ENCODE assay signal across 12 mouse cellular contexts in genomic region chr8:13562118-13562517, GRCm38 (mm10). TPM values are rescaled to one million over a fixed set of nuclear protein-coding genes. Genes with fewer than 3 reads are reported as not detected.
DNase-seq lines count a peak whose midpoint lies in the region; ATAC-seq and TF ChIP-seq lines count a peak whose summit lies in the region.
"Had no signal": no experiment of that assay in that cellular context is flagged by ENCODE, and none has a peak within 500 bp of the region (broad histone marks: within the 10 kb centered on the region; RNA-seq: fewer than 3 reads in every experiment).

Gene 1700029H14Rik (minus strand): TSS chr8:13562461.

- WGBS in kidney, adult 2 months: 29% methylated on average over 13 of the region's 13 CpGs
- WGBS in heart, embryonic 16.5 days: 28% methylated on average over 13 of the region's 13 CpGs

- no peaks in the 10 kb centered on the region for H3K9me3 ChIP-seq in heart, embryonic 16.5 days (replicated peaks; ENCODE audit: control insufficient read depth, low read length)
- H3K9me3 ChIP-seq: neural tube, embryonic 13.5 days had no signal

- H3K4me2 ChIP-seq in heart, embryonic 16.5 days (ENCODE audit: low read depth, low read length): no peak within 1 kb of the TSS
- H3K4me2 ChIP-seq: neural tube, embryonic 13.5 days had no signal

- no peaks in the 10 kb centered on the region for H3K4me1 ChIP-seq in kidney, adult 2 months (ENCODE audit: control insufficient read depth, insufficient read depth, low read length)
- no peaks in the 10 kb centered on the region for H3K4me1 ChIP-seq in heart, embryonic 16.5 days (ENCODE audit: control insufficient read depth, insufficient read depth, low read length)
- H3K4me1 ChIP-seq: neural tube, embryonic 13.5 days had no signal

- peak; percentile 26 for ATAC-seq in activated CD4-positive, CD25-positive, alpha-beta regulatory T cell, adult 4 months
- 0 out of 2 replicates have a peak, but pooled peaks have one; percentile 10 for ATAC-seq in heart, embryonic 16.5 days (replicated peaks; ENCODE audit: extremely low read depth, insufficient read depth, low FRiP score)

- TF ChIP-seq CTCF in kidney, adult 2 months (conservative IDR thresholded peaks at IDR 0.05; ENCODE audit: insufficient read depth, insufficient read length, low read depth, low read length): no peak

- no peaks in the 10 kb centered on the region for H3K36me3 ChIP-seq in kidney, adult 2 months (ENCODE audit: control insufficient read depth, insufficient read depth, low read length)
- H3K36me3 ChIP-seq in heart, embryonic 16.5 days (ENCODE audit: control insufficient read depth, insufficient read depth): no peaks in the 10 kb centered on the region
- H3K36me3 ChIP-seq: neural tube, embryonic 13.5 days had no signal

- no peak within 1 kb of the TSS for H3K27ac ChIP-seq in kidney, adult 2 months (ENCODE audit: insufficient read depth, low read depth, low read length)
- no peak within 1 kb of the TSS for H3K27ac ChIP-seq in heart, embryonic 16.5 days (ENCODE audit: low read length)
- H3K27ac ChIP-seq: neural tube, embryonic 13.5 days had no signal

- no peak within 1 kb of the TSS for H3K4me3 ChIP-seq in kidney, adult 2 months (ENCODE audit: insufficient read depth, low read depth, low read length)
- no peak within 1 kb of the TSS for H3K4me3 ChIP-seq in heart, embryonic 16.5 days (ENCODE audit: low read length)
- H3K4me3 ChIP-seq: neural tube, embryonic 13.5 days had no signal

- DNase-seq in kidney, adult 2 months: peak; percentile 49
- no peak for DNase-seq in kidney, adult 9 months
- DNase-seq in lung, postnatal 14 days: peak; percentile 24
- DNase-seq in layer of hippocampus, adult 18-20 months (ENCODE audit: low spot score in 2 of 2): no peak
- DNase-seq in cerebellum, adult 9-10 months: no peak
- DNase-seq in right cerebral cortex, postnatal 25 days: no peak

- no peak within 1 kb of the TSS for H3K9ac ChIP-seq in heart, embryonic 16.5 days (ENCODE audit: low read length)
- H3K9ac ChIP-seq: neural tube, embryonic 13.5 days had no signal

- H3K27me3 ChIP-seq in kidney, adult 2 months (replicated peaks; ENCODE audit: control insufficient read depth, insufficient read depth, low read length): no peaks in the 10 kb centered on the region
- H3K27me3 ChIP-seq in heart, embryonic 16.5 days (ENCODE audit: control insufficient read depth, insufficient read depth, low read length): no peaks in the 10 kb centered on the region
- H3K27me3 ChIP-seq: neural tube, embryonic 13.5 days had no signal

- no peak for TF ChIP-seq POLR2A in kidney, adult 2 months (IDR thresholded peaks at IDR 0.05; ENCODE audit: low read depth, low read length)

RNA-seq across cellular contexts. Expression of gene 1700029H14Rik, which starts in this region (rescaled TPM):
- polyA plus RNA-seq in kidney, adult 2 months (2012; rRNA removed): not detected in 2 replicates
- not detected for polyA plus RNA-seq in activated CD4-positive, CD25-positive, alpha-beta regulatory T cell, adult 4 months (2017; shearing (Covaris generic))
- polyA plus RNA-seq in heart, embryonic 16.5 days (2015; fragmentation: Nextera tagmentation; extraction: Ambion mirVana): not detected in 2 replicates
- total RNA-seq in layer of hippocampus, adult 18-20 months (2021): not detected
- polyA plus RNA-seq: embryonic facial prominence, embryonic 14.5 days; large intestine, adult 2 months; neural tube, embryonic 13.5 days; thymus, postnatal 0 days had no signal

Comparison
In these comparisons a context has a peak if more than half of its experiments do, and no peak if none do; other contexts are left out.
1. Peak in DNase-seq in kidney, adult 2 months; RNA of the gene not detected or under 1 TPM.
2. Peak in ATAC-seq in activated CD4-positive, CD25-positive, alpha-beta regulatory T cell, adult 4 months; RNA of the gene not detected or under 1 TPM.
3. Peak in ATAC-seq in heart, embryonic 16.5 days; RNA of the gene not detected or under 1 TPM.